In genomic region chr10:62220732-62221514, GRCm38 (mm10) we compare ENCODE assay signal across 21 mouse cellular contexts. TPM values are rescaled to one million over a fixed set of nuclear protein-coding genes. Genes with fewer than 3 reads are reported as not detected.
DNase-seq lines count a peak whose midpoint lies in the region; ATAC-seq and TF ChIP-seq lines count a peak whose summit lies in the region.
"Had no signal": no experiment of that assay in that cellular context is flagged by ENCODE, and none has a peak within 500 bp of the region (broad histone marks: within the 10 kb centered on the region; RNA-seq: fewer than 3 reads in every experiment).

No protein-coding gene starts in this region.

- H3K4me3 ChIP-seq in gastrocnemius, adult 2 months = no peak overlapping the region
- H3K4me3 ChIP-seq in intestine, embryonic 14.5 days (ENCODE audit: low read depth, low read length) = no peak overlapping the region
- H3K4me3 ChIP-seq: forebrain, embryonic 13.5 days; midbrain, embryonic 12.5 days; myocyte had no signal

- H3K4me1 ChIP-seq in intestine, embryonic 14.5 days (replicated peaks; ENCODE audit: control insufficient read depth, insufficient read depth, low read length) = peaks cover 25% of the 10 kb centered on the region; the same call in 1 of the 2 replicates
- H3K4me1 ChIP-seq: forebrain, embryonic 13.5 days had no signal

- 67% methylated on average over 8 of the region's 8 CpGs for WGBS in intestine, embryonic 14.5 days

- no peak for TF ChIP-seq CTCF in gastrocnemius, adult 2 months (IDR thresholded peaks at IDR 0.05)

- ATAC-seq in intestine, embryonic 14.5 days (replicated peaks; ENCODE audit: low FRiP score, low TSS enrichment, low read depth) = peak; percentile 65
- ATAC-seq: forebrain, embryonic 13.5 days; inflammation-experienced regulatory T-cells, adult 6 months had no signal

- no peaks in the 10 kb centered on the region for H3K27me3 ChIP-seq in intestine, embryonic 14.5 days (replicated peaks; ENCODE audit: control insufficient read depth, insufficient read depth, low read length)
- H3K27me3 ChIP-seq: forebrain, embryonic 13.5 days; midbrain, embryonic 12.5 days had no signal

- H3K9ac ChIP-seq in intestine, embryonic 14.5 days (ENCODE audit: low read length) = no peak overlapping the region
- H3K9ac ChIP-seq: forebrain, embryonic 13.5 days; midbrain, embryonic 12.5 days had no signal

- intact Hi-C loops in gastrocnemius, adult 2 months (cut with DNase I) = no loop called here
- intact Hi-C loops in heart, postnatal 10 days (cut with DNase I) = no loop called here

- peak; percentile 46 for DNase-seq in gastrocnemius, adult 2 months
- DNase-seq in gastrocnemius, postnatal 10 days = no peak
- DNase-seq in intestine, embryonic 14.5 days (ENCODE audit: low spot score) = no peak
- peak; percentile 45 for DNase-seq in kidney, postnatal 10 days
- DNase-seq in lung, postnatal 4 days = peak; percentile 25 to 56
- DNase-seq in B cell, adult 2 months = no peak
- DNase-seq in heart, postnatal 10 days = no peak
- no peak for DNase-seq in cerebellum, adult 8-10 months
- DNase-seq: adrenal gland, postnatal 14 days; cerebellum, adult 9-11 months; embryo, embryonic 11 days; right cerebral cortex, adult 18-20 months; thymus, adult 2 months had no signal

- H3K36me3 ChIP-seq in intestine, embryonic 14.5 days (ENCODE audit: control insufficient read depth, insufficient read depth, low read length) = no peaks in the 10 kb centered on the region
- H3K36me3 ChIP-seq: midbrain, embryonic 12.5 days had no signal

- no peak overlapping the region for H3K4me2 ChIP-seq in intestine, embryonic 14.5 days (ENCODE audit: low read length)
- H3K4me2 ChIP-seq: forebrain, embryonic 13.5 days; midbrain, embryonic 12.5 days had no signal

- H3K9me3 ChIP-seq in intestine, embryonic 14.5 days (ENCODE audit: control insufficient read depth, low read length) = no peaks in the 10 kb centered on the region
- H3K9me3 ChIP-seq: forebrain, embryonic 13.5 days; midbrain, embryonic 12.5 days had no signal

- H3K27ac ChIP-seq in gastrocnemius, adult 2 months = peak overlapping the region; percentile 12; the same call in 1 of the 2 replicates
- peak overlapping the region; percentile 40; the same call in 1 of the 2 replicates for H3K27ac ChIP-seq in intestine, embryonic 14.5 days (ENCODE audit: low read depth)
- H3K27ac ChIP-seq: forebrain, embryonic 13.5 days; midbrain, embryonic 12.5 days had no signal

RNA-seq across cellular contexts. Expression of gene Tspan15, which starts 10.1 kb away (rescaled TPM):
- 1 to 10 TPM; 3.5 to 6.0 TPM for total RNA-seq in gastrocnemius, adult 2 months (2021)
- total RNA-seq in gastrocnemius, postnatal 10 days (2021) = 10 to 100 TPM; 16.4 to 19.3 TPM
- 31.5 and 32.5 TPM in 2 replicates for polyA plus RNA-seq in intestine, embryonic 14.5 days (2014; fragmentation: Nextera tagmentation; extraction: Ambion mirVana)
- total RNA-seq in heart, postnatal 10 days (2021) = 10 to 100 TPM; 12.4 to 13.7 TPM
- total RNA-seq: granulocyte monocyte progenitor cell, adult 5-6 weeks had no signal
- polyA plus RNA-seq: inflammation-experienced regulatory T-cells, adult 6 months had no signal

RNA-seq across cellular contexts. Expression of gene Tacr2, which starts 31.3 kb away (rescaled TPM):
- not detected for total RNA-seq in gastrocnemius, adult 2 months (2021)
- not detected for total RNA-seq in gastrocnemius, postnatal 10 days (2021)
- 0.50 and 0.98 TPM in 2 replicates for polyA plus RNA-seq in intestine, embryonic 14.5 days (2014; fragmentation: Nextera tagmentation; extraction: Ambion mirVana)
- not detected for total RNA-seq in heart, postnatal 10 days (2021)
- total RNA-seq: granulocyte monocyte progenitor cell, adult 5-6 weeks; neutrophil, adult 5-6 weeks had no signal
- polyA plus RNA-seq: forebrain, embryonic 13.5 days; heart, embryonic 14.5 days; hindbrain, embryonic 11.5 days; inflammation-experienced regulatory T-cells, adult 6 months; midbrain, embryonic 12.5 days had no signal

Comparison
In these comparisons a context has a peak if more than half of its experiments do, and no peak if none do; other contexts are left out.
1. DNase-seq: peak in gastrocnemius, adult 2 months (single experiment), kidney, postnatal 10 days (single experiment) and lung, postnatal 4 days (2 of 2); none in gastrocnemius, postnatal 10 days (single experiment), intestine, embryonic 14.5 days (single experiment), B cell, adult 2 months (0 of 2), heart, postnatal 10 days (0 of 2) and cerebellum, adult 8-10 months (single experiment).